Mouse (Mus musculus): ENCODE results near the gene Sirpa. TPM values are rescaled to one million over a fixed set of nuclear protein-coding genes. Genes with fewer than 3 reads are reported as not detected.

Sirpa gene
- polyA plus RNA-seq (2012; rRNA removed), result 57.6 and 63.5 TPM in 2 replicates

GRCm38 (mm10) chr2:129592459-129593140 is at the start of gene Sirpa:
Gene Sirpa (plus strand): TSS chr2:129592835.

Other genes with a start within 250 kb of the Sirpa start
- 0.20 TPM in 1 of 2 replicates, not detected in the other for gene Il1b, start 221.7 kb upstream of the Sirpa start, polyA plus RNA-seq (2012; rRNA removed)
- gene F830045P16Rik, start 56.2 kb upstream of the Sirpa start, polyA plus RNA-seq (2012; rRNA removed), result not detected in 2 replicates
- 10.2 and 11.2 TPM in 2 replicates for gene Pdyn, start 107.0 kb downstream of the Sirpa start, polyA plus RNA-seq (2012; rRNA removed)
- gene Stk35, start 207.7 kb downstream of the Sirpa start, polyA plus RNA-seq (2012; rRNA removed), result 17.1 and 17.8 TPM in 2 replicates

Measured in central nervous system, embryonic 18 days (tissue).